Mouse (Mus musculus) brain, embryonic 14.5 days (tissue): ENCODE results near the gene Ap4b1.
"Not testable (repeated sequence)": the region's sequence is repeated elsewhere in the genome, so short reads cannot be mapped to it uniquely, and the experiment has no call there.

Source experiments
- CTCF ChIP-seq: fragments of 200-500 bp; IDR thresholded peaks from 2 replicates; pipeline ENCODE4 v1.5.1; 2012; ENCODE audit warnings: inconsistent platforms, mild to moderate bottlenecking, moderate library complexity, borderline replicate concordance; ENCODE audit not compliant: insufficient read depth, insufficient read length; ENCODE audit errors: extremely low read depth
- POLR2A ChIP-seq: fragments of 200-500 bp; IDR thresholded peaks from 2 replicates; pipeline ENCODE4 v1.6.1; 2012; ENCODE audit warnings: mild to moderate bottlenecking, inconsistent platforms, borderline replicate concordance; ENCODE audit not compliant: poor library complexity, insufficient read depth, insufficient read length, severe bottlenecking; ENCODE audit errors: extremely low read depth

DNA sequence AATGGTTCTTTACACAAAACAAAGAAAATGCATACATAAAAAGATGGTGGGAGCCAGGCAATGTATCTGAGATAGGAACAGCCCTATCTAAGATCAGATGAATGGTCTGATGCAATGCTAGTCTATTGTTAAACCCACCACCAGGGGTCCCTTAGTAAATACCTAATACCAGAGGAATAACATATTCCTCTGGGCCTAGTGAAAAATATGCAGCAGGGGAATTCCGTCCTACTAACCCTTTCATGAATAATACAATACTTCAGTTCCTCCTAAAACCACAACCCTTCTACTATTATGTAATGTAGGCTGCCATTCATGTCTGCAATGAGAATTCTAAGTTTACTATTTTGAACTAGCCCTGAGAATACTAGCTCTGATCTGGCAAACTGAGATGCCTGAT, 21.4 kb downstream of the Ap4b1 start:
- not testable (repeated sequence) for TF ChIP-seq CTCF, POLR2A
